Mouse (Mus musculus): Measurements from ENCODE around the gene Agrp.
"Not testable (repeated sequence)": the region's sequence is repeated elsewhere in the genome, so short reads cannot be mapped to it uniquely, and the experiment has no call there.

The Agrp gene

DNA sequence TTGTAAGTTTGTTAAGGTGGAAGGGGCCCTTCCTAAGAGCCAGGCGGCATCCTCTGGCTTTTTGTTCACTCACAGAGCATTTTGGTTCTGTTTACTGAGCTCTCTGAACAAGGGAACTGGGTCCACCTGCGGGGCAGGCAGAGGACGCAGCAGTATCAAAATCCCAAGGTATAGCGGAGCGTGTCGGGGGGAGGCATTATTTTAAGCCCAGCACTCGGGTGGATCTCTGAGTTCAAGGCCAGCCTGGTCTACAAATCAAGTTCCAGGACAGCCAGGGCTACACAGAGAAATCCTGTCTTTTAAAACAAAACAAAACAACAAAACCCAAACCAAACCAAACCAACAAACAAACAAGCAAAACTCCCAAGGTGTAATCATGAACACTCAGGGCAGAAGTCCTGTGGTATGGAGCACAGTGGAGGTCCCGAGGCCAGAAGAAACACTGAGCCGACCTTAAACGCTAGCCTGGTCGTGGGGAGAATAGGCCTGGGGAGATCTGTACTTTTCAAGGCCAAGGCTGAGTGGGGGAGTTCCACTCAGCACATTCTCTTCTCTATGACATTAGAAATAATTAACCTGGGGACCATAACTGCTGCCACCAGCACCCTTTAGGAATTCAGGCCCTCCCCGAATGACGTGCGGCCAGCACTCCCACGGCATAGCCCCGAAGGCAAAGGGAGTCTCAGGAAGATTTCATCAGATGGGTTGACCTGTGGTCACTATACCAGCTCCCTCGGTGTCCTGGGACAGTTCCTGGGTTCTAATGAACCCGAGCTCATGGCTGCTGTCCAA, 42.5 kb downstream of the Agrp start:
- DNase-seq, result no peak

DNA sequence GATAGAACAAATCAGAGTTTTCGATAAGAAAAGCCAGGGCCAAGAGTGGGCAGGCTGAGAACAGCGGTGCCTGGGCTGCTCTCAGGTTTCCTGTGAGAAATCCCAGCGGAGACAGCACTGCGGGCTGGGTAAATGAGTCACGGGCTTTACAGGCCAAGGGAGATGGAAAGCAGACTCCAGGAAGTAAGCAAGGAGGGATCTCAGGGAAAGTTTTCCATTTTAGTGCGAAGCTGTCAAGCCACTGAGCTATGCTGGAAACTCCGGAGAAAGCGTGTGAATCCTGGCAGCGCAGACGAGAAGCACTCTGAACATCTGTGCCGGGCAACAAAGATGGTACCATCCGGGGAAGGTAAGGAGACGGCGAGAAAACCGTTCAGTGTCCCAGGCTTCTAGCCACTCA, 43.3 kb downstream of the Agrp start:
- DNase-seq, result no peak

GRCm38 (mm10) chr8:105592431-105592830, 44.8 kb downstream of the Agrp start:
- no peak for DNase-seq

GRCm38 (mm10) chr8:105579719-105580118, 57.5 kb downstream of the Agrp start:
- no peak for DNase-seq

DNA sequence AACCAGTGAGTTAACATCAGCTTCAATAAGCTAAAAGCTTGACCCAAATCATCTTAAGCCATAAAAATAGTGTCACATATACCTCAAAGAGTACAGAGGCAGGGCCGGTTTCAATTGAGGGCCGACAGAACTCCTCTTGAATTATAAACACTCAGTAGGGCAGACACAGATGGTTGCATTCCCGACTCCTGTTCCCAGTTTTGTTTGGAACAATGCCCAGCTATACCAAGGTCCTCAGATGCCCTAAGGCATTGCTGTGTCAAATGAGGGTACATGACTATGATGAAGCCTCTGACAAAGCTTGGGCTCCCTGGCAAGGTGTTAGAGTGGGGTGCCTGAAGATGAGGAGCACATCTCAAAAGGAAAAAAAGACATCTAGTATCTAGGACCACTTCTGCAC, 61.7 kb downstream of the Agrp start:
- DNase-seq, result no peak

DNA sequence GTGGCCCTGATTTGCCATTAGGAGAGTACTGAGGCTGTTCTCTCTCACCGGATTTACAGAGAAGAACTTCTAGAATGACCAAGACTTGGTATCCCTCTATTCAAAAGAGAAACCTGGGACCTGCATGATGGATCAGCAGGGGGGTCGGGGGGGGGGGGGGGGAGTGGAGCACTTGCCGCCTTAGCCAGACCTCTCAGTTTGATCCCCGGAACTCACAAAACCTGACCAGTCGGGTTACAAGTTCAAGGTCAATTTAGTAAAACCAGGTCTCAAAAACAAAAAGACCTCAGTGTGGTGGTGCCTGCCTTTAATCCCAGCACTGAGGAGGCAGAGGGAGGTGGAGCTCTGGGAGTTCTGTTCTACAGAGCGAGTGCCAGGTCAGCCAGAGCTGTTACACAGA, 62.5 kb downstream of the Agrp start:
- DNase-seq, result no peak

GRCm38 (mm10) chr8:105573427-105573826, 63.8 kb downstream of the Agrp start:
- DNase-seq, result no peak

DNA sequence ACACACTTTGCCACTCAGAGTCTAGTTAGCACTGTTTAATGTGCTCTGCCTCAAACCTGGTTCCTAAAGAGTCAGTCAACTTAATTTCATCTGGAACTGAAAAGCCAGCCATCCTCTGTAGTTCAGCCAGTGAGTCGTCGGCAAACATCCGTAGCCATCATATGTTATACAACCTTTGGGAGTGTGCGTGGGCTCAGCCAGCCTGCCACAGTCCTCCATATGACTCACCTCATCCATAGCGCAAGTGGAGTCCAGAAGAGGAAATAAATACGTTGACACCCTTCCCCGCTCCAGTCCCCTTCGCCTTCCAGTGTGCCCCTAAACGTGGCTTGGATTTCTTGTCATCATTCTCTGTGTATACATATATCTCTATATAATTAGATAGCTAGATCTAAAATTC, 65.4 kb downstream of the Agrp start:
- no peak for DNase-seq

GRCm38 (mm10) chr8:105566703-105567595, 70.2 kb downstream of the Agrp start:
- peak; percentile 34 for DNase-seq

DNA sequence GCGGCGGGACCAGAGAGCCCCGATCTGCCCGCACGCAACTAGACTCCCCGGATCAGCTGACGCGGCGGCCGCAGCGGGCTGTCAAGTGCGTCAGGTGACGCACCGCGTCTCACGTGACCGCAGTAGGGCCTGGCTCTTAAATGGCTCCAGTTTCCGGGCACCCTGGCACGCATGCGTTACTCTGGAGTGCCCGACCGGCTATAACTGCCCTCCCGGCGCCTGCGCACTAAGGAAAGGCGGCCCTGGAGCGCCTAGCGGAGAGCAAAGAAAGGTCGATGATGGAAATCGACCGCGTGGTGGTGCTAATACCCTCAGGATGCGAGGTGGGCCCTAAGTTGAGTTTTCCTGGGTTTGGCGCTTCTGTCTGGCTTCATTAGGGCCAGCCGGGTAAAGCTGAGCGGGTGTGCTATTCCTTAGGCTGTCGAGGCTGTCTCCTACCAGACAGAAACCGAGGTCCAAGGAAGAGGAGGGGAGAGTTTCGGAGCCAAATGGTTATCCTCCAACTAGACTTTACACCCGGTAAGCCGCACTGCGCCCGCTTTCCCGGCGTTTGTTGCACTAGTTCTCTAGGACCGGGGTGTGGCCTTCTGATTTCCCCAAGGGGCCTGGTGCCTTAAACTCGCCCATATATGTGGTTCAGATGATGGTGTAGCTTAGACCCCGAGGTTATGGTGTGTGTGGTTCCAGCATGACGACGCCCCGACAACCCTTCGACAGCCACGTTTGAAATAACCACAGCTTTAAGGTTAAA, 71.1 kb downstream of the Agrp start, which contains the start of gene Atp6v0d1:
TSS of gene Atp6v0d1 (minus strand) at position 96 of the 751 bp plus-strand sequence.
- DNase-seq, result peak; percentile 99

GRCm38 (mm10) chr8:105565401-105565881, 71.8 kb downstream of the Agrp start:
- DNase-seq, result no peak

GRCm38 (mm10) chr8:105564573-105565229, 72.5 kb downstream of the Agrp start:
- not testable (repeated sequence) for DNase-seq

DNA sequence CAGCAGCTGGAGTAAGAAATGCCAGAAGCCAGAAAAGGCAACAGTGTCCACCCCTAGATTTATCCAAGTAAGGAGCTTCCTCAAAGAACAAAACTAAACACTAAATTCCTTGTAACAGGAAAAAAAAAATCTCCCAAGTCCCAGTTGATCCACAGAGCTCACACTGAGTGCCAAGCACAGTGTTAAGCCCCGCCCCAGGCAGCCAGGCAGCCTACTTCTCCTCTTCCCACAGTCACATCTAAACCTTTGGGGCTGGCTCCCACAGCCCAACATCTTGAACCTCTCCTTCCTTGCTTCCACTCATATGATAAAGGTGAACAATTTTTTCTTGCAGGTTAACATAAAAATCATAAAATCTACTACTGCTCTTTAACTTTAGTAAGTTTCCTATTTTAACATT, 73.3 kb downstream of the Agrp start:
- no peak for DNase-seq

GRCm38 (mm10) chr8:105562863-105563262, 74.3 kb downstream of the Agrp start:
- no peak for DNase-seq

DNA sequence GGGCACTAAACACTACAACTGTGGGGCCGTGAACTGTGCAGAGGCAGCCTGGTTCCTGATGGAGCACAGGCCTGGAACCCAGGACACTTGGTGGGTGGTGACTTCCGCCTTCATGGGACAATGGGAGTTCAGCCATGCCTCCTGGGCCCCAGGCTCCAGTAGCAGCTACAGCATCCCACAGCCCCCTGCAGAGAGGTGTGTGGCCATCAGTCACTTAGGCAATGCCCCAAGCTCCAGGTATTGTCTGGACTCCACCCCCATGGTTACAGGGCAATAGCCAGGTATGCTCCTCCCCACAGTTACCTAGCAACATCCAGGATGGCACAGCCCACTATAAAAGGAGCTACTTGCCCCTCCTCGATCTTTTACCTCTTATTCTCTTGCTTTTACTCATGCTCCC, 82.0 kb downstream of the Agrp start:
- no peak for DNase-seq

GRCm38 (mm10) chr8:105554087-105554486, 83.1 kb downstream of the Agrp start:
- DNase-seq, result peak; percentile 70

DNA sequence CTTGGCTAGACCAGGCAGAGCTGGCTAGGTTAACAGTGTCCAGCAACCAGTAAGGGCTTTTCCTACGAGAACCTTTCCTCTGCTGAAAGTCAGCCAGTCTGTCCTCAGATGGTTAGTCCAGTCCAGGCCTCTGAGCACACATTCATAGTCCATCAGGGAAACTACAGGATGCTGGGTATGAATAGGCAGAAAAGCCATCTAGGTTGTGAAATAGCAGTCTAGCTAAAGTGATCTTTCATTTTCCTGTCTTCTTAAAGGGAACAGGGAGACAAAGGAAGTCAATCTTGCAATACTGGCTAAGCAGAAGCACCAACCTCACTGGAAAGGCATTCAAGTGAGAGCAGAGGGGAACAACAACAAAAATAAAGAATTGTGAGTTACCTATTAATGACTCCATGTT, 84.4 kb downstream of the Agrp start:
- no peak for DNase-seq

DNA sequence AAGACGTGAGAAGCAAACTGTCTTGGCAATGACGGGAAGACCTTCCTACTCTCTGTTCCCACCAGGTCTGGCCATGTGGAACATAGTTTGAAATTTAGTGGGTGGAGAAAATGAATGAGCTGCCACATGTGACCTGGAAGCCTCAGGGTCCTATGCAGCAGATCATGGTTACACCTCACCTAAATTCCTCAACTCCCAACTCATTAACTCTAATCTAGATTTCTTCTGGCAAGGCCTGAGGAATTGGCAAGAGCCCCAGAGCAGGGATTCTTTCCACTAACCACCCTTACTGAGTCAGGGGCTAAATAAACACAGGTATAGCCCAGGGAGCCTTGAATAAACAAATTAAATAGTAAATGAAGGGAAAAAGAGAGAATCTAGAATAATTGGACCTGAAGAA, 85.2 kb downstream of the Agrp start:
- DNase-seq, result no peak

DNA sequence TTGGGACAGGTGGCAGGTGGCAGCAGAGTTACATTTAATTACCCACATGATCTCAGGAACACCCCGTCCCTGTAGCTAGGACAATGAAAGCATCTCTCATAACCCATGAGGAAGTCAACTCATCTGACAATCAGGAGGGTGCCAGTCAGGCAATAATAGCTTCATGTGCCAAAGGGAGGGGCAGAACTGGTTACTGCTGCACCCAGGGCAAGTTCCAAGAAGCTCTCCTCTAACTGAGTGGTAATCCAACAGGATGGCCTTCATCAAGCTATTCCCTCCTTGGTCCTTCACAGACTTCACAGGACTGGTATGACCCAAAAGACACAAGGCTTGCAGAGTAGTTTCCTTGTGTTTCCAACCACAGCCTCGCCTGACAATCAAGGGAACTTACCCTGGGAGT, 87.1 kb downstream of the Agrp start:
- no peak for DNase-seq

DNA sequence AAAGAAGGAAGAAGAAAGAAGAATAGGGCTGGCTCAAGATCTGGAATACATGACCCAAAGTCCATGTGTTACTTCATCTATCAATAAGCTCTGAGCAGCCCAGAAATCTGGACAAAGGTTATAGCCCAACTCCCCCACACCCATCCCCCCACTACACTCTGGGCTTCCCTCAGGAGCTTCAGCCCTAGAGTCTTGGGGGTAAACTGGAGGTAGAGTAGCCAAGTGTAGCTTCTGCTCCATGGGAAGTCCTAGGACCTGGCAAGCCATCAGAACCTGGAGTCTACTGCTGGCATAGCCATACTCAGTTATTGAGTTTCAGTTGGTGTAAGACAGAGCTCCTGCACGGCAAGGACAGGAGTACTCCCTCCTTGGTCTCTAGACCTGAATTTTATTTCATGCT, 87.7 kb downstream of the Agrp start:
- DNase-seq, result no peak

GRCm38 (mm10) chr8:105546384-105547350, 90.5 kb downstream of the Agrp start:
- no peak for DNase-seq

Data from cerebellum, adult 11 months (tissue).